Mouse (Mus musculus): ENCODE results near the gene Sult4a1.
"Not testable (repeated sequence)": the region's sequence is repeated elsewhere in the genome, so short reads cannot be mapped to it uniquely, and the experiment has no call there.

The Sult4a1 gene

DNA sequence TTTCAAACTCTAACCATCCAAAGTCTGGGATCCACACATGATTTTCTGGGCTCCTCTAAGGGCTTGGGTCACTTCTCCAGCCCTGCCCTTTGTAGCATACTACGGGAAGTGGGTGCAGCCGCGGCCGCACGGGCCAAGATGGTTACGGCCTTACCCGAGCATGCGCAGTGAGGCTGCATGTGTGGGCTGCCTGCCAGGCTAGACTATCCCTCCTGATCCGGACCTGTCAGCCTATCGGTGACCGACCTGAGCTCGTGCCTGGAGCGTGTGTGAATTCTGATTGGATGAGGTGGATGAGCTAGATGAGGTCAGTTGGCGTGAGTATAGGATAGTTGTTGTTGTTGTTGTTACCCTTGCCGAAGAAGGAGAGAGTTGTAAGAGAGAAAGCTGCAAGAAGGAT lies 8.0 kb downstream of the Sult4a1 start:
- DNase-seq (ENCODE audit: low spot score in 2 of 2) = not testable (repeated sequence)

DNA sequence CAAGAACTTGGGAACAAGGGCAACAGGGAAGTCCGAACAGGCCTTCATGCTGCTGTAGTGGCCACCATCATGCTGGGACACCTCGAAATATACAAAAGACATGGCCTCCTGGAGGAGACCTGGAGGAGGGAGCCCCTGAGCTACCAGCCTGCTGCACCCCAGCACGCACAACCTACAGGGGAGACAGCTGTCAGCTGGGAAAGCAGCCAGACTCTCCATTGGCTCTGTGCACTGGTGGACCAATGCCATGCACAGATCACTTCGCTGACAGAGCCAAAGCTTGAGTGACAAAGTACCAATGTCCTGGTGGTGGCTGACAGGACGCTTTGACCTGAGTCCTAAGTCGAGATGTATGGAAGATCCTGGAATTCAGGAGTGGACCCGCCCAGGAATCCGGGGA lies 9.5 kb downstream of the Sult4a1 start:
- no peak for DNase-seq (ENCODE audit: low spot score in 2 of 2)

DNA sequence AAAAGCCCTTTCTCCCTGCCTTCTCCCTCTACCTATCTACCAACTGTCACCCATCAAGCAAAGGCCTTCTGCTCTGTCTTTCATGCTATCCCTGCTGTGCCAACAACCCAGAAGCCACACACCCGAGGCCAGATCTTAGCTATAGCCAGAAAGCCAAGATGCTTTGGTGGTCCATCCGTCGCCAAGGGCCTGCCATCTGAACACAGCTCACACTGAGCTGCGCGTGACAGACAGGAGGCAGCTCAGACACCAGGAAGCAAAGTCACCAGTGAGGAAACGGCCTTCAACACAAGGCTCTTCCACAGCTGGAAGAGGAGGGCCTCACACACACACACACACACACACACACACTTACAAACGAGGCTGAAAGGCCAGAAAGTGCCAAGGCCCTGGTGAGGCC lies 10.6 kb downstream of the Sult4a1 start:
- DNase-seq (ENCODE audit: low spot score in 2 of 2) = no peak

DNA sequence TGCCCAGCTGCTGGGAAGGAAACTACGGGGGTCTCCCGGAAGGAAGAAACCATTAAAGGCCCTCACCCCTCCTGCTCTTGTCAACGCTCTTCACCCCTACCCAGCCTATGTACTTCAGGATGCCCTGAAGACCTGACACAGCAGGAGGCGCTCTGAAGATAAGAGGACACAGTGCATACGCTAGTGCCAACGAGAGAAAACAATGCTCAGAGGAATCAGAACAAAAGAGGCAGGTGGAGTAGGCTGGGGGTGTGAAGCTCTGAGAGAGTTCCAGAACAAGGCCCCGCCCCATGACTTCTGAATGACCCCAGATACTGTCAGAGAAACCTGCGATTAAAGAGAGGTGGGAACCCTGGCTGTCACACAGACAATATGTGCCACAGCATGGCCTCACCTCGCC lies 18.8 kb downstream of the Sult4a1 start:
- no peak for DNase-seq (ENCODE audit: low spot score in 2 of 2)

DNA sequence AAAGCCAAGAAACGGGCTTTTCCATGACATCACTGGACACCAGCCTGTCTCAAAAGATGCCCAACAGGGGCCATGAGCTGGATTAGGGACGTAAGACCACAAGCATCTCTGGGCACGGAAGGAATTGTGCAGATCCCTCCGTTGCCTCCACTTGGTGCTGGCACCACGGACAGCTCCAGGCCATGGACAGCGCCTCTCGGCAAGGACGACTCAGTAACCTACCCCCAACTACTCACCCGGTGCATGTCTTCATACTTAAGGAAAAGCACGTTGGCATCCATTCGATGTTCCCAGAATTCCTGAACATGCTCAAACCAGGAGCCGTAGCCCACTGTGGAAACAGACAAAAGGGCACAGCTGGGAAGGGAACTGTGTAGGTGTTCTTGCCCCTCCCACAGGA lies 19.2 kb downstream of the Sult4a1 start:
- no peak for DNase-seq (ENCODE audit: low spot score in 2 of 2)

DNA sequence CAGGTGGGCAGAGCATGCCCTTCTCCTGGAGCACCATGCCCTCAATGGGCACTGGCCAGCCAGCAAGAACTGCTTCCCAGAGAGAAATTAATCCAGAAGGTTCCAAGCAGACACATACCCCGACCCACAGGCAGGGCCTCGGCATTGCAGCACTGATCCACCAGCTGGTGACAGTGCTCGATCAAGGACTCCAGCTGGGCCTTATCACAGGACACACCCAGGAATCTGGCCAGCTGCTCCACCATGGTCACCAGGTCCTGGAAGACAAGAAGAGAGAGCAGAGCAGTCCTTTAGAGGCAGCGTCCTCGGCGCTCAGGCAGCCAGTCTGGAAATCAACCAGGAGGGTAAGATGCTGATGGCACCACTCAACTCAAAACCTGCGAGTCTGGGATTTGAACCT lies 25.5 kb downstream of the Sult4a1 start:
- DNase-seq (ENCODE audit: low spot score in 2 of 2) = no peak

DNA sequence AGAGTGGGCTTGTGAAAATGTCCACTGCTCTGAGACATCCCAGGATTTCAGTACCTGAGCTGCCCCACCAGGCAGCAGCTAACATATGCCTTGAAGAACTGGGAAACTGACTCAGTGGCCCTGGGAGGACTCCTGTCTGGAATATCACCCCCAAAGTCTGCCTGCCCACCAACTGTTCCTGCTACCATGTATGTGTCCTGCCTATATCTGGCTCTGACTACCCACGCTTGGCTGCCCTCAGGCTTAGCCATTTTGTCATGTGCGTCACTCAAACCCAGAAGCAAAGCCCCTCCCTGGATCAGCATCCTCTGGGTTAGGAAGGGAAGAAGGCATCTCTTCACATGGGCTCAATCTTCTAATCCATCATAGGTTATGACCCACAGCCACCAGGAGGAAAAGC lies 26.0 kb downstream of the Sult4a1 start:
- DNase-seq (ENCODE audit: low spot score in 2 of 2) = no peak

DNA sequence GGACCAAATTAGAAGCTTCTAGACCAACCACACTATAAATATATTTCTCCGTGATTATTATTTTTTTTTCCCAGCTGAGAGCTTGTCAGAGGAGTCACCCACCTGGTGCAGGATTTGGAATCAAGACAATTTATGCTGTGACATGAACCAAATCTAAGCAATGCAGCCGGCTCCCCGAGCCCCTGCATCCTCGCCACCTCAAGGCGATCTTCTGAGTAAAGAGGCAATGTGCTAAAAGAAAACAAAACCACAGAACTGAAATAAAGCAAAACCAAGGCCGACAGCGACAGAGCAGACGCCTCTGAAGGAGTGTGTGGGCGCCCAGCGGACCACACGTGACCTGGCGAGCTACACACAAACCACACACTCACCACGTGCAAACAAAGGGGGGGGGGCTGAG lies 26.9 kb downstream of the Sult4a1 start:
- DNase-seq (ENCODE audit: low spot score in 2 of 2) = no peak

DNA sequence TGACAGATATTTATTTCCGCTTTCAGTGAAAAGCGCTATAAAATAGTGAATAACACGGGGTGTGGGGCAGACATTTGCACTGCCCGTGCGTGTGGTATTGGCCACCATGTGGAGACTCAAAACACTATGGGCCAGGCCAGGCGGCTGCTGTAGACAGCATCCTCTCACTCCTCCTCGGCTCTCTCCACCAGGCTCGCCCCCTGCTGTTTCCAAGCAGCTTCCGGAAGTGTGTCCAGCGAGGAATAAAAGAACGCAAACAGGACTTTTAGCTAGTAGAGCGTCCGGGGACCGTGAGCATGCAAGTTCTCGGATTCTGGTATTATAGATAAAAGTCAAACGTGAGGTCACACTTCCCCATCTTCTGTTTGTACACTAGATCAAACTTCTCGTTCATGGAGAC lies 28.4 kb downstream of the Sult4a1 start:
- no peak for DNase-seq (ENCODE audit: low spot score in 2 of 2)

DNA sequence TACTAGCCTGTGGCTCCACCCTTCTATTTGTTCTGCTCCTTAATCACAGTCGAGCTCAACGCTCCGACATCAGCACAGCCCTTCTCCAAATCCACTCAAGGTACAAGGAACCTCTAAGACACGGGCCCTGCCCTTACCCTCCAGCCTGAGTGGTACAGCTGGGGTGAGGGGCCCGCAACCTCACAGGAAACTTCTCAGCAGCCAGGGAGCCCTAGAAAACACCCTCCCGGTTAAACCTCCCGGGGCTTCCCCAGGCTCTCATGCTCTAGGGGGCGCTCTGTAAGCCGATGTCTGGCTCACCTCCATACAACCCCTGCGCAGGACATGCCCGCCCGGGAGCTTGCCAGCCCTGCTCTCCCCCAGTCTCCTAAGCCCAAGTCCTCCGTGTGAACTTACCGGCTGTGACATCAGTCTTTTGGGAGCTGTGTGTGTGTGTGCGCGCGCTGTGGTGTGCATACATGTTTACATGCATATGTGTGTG lies 30.8 kb downstream of the Sult4a1 start:
- no peak for DNase-seq (ENCODE audit: low spot score in 2 of 2)

DNA sequence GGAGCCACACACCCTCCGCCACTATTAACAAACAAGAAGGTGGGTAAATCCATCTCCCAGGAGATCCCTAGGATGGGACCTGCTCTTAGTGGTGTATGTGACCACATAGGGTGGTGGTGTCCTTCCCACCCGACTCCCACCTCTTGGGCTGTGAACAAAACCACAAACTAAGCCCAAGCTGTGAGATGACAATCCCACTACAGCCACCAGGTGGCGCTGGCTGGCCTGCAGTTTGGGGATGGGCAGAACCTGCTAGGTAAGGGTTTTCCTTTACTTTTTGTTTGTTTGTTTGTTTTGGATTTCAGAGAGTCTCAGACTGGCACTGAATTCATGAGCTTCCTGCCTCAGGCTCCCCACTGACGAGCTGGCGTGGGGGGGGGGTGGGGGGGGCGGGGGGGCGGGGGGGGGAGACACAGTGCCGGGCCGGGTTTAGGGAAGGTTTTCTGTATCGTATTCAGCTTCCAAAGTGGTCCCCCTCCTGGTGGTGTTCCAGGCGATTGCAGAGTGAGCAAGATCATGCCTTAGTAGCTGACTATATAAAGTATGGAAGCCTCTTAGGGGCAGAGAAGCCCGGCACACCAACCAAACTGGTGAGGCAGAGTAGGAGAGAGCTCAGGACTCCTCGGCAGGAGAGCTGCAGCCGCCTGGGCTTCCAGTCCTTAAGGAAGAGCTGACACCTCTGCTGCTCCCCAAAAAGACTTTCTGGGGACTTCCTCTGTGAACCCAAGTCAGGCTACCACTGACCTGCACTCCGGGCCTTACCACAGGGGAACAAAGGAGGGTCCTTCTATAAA lies 31.4 kb downstream of the Sult4a1 start:
- DNase-seq (ENCODE audit: low spot score in 2 of 2) = peak; percentile 65 to 67

DNA sequence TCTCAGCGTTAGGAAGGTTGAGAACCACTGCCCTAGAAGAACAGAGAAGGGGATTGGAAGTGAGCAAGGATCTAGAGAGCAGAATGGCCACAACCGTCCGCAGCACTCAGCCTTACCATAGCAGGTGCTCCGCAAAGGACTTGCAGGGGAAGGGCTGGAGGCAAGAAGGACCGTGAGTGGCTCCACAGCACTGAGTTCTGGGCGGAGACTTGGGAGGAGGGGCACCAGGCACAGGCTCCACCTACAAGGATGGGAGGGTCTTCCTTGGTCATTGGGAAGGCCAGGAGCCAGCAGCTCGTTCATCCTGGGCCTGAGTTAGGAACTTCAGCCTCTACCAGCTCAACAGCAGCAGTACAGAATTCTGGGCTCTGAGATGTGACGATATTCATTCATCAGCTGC lies 32.5 kb downstream of the Sult4a1 start:
- no peak for DNase-seq (ENCODE audit: low spot score in 2 of 2)

DNA sequence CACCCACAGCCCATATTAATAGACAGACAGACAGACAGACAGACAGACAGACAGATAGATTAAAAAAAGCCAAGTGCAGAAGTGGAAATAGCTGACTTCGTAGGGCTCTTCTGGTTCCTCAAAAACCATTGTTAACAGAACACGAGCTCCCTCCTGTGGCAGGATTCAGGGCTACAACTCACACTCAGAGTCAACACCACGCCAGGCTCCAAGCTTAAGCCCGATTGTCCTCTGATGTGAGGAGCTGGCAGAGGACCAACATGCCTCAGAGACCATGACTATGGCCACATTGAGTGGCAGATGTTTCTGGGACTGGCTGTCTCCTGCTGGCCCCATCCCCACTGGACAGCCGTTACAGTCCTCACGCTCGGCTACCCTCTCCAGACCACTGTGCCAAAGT lies 33.3 kb downstream of the Sult4a1 start:
- peak; percentile 91 to 95 for DNase-seq (ENCODE audit: low spot score in 2 of 2)

DNA sequence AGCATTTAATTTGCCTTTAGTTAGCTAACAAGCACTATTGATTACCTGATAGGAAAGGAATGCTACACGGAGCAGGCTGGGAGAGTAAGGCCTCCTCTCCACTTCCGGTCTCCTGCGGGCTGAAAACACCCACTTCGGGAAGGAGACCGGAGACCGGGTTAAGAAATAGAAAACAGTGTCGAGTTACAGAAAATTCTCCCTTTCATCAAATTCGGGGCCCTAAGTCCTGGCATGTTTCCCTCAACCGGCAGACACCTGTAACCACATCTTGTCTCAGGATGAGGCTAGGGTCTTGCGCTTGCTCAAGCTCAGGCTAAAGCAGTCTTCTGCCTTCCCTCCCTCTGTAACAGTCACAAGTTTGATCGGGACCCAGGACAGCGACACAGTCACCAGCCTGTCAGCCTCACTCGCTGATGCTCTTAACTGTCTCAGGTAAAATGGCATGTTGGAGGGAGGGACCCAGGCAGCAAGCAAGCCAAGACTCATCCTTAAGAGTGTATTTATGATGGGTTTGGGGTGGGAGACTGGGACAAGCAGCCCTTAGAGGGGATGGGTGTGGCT lies 35.4 kb downstream of the Sult4a1 start:
- no peak for DNase-seq (ENCODE audit: low spot score in 2 of 2)

DNA sequence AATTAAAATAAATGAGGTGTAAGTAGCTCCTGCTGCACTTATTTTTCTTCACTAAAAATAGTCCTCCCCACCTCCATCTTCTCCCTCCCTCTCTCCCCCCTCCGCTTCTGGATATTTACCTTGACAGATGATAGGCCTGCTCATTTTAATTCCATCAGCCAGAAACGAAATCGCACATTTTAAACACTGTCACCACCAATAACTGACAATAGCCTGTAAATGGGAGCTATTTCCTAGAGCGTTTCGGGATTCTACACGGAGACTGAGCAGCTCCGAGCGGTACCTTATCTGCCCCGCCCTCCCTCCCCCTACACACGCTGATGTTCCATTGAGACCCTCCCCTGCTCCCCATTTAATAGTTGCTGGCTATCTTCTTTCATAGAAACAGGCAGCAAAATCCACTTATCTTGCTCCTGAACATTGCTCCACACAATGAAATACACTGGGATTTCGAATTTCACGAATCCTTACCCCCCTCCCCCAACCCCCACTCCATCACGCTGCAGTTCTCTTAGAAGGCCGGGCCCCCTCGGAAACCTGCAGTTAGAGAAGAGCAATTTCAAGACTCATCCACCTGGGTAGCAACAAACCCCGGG lies 36.0 kb downstream of the Sult4a1 start:
- no peak for DNase-seq (ENCODE audit: low spot score in 2 of 2)

DNA sequence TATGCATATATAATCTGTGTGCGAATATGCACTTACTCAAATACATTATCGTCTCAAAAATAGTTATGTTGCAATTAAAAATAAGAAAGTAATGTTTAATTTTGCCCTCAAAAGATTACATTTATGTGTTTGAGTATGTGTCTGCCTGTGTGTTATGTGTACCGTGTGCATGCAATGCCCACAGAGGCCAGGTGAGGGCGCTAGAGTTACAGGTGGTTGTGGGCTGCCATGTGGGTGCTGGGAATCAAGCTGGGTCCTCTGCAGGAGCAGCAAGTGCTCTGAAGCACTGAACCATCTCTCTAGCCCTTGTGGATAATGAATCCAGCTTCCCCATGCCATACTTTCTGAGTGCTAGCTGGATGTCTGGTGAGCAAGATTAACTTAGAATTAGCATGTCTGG lies 39.9 kb downstream of the Sult4a1 start:
- DNase-seq (ENCODE audit: low spot score in 2 of 2) = no peak

DNA sequence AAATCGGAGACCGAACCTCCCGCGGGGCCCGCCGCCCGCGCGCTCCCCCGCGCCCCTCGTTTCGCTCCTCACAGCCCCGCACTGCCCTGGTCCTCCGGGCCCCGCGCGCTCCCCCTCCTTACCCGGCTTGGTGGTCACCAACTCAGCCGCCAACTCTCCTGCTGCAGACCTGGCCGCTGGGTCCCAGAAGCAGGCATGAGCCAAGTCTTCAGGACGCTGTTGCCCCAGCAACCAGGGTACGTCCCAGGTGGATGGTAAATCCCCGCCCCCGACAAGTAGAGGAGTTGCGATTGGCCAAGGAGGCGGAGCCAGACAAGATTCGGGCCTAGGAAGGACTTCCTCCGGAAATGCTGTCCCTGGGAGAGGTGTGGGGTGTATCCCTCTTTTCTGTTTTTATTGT lies 40.4 kb downstream of the Sult4a1 start, which contains the start of gene Efcab6:
Gene Efcab6, minus strand, starts transcription at position 240 of the 400 bp plus-strand sequence.
- no peak for DNase-seq (ENCODE audit: low spot score in 2 of 2)

DNA sequence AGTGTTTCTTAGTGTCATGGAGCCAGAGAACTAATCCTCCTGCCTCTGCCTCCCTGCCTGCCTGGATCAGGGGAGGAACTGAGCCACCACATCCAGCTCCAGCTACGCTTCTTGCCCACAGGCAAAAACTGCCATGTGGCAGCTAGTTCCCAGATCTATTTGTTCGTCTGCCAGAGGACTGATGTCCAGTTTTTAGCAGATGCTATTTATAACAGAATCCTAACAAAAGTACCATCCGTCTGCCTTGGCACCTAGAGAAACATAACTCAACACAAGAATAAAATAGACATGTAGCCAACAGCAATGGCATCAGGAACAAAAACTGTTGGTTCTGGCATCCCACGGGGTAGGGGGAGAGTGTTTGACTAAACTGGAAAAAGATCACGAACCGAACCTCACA lies 46.7 kb downstream of the Sult4a1 start:
- DNase-seq (ENCODE audit: low spot score in 2 of 2) = no peak

DNA sequence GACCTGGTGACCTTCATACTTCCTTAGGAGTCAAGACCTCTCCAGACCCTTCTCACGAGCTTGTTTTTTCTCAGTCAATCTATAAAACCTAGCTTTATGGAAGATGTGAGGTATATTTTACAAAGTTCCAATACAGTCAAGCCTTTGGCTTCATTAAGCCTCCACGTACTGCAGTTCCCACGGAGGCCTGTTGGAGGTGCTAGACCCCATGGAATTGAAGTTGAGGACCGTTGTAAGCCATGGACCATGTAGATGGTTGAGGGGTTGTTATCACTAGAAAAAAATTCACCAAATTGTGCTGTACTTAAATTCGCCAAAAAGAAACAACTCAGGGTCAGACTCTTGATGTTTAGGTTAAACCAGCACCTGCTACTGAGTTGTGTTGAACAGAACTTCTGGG lies 49.5 kb downstream of the Sult4a1 start:
- no peak for DNase-seq (ENCODE audit: low spot score in 2 of 2)

DNA sequence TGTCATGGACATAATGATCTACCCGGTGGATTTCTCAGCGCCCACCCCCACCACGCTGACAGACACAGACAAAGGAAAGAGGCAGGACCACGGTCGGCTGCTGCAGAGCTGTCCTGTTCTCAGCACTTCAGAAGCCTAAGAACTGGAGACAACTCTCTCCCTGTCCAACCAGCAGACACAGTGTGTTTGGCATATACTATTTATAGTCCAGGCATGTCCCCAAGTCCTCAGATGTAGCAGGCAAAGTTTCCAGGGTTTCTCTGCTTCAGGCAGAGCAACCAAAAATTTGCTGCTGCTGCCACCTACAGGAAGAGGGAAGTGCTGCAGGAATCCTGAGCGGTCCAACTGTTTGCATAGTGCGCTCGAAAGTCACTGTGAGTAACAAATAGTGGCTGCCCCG lies 51.7 kb downstream of the Sult4a1 start:
- peak; percentile 73 to 79 for DNase-seq (ENCODE audit: low spot score in 2 of 2)

DNA sequence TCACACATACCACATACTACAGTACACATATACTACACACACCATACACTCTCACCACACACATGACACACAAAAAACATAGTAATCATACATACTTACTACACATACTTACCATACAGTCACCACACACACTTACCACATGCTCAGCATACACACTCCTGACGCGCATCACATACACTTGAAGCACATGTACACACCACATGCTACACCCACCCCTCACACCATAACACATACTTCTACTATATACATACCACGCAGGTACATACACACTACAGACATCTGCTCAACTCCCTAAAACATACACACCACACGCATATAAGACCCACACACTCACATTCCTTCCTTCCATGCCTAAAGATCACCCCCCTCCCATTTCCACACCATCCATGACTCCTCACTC lies 52.3 kb downstream of the Sult4a1 start:
- DNase-seq (ENCODE audit: low spot score in 2 of 2) = no peak

DNA sequence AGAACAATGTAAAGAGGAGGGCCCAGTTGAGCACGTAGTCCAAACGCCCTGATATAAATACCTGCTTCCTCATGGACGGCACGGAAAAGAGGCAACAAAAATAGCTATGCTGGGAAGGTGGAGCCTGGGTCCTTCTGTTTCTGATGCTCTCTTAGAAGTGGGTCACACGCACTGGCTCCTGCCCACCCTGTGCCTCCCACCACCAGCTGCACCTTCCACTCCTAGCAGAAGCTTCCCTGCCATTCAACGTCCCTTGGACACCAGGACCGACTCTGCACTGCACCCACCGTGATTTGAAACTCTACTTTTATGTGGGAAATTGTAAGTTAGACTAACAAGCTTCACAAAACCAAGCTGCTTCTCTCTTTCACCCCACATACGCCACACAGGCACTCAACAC lies 53.2 kb downstream of the Sult4a1 start:
- DNase-seq (ENCODE audit: low spot score in 2 of 2) = no peak

DNA sequence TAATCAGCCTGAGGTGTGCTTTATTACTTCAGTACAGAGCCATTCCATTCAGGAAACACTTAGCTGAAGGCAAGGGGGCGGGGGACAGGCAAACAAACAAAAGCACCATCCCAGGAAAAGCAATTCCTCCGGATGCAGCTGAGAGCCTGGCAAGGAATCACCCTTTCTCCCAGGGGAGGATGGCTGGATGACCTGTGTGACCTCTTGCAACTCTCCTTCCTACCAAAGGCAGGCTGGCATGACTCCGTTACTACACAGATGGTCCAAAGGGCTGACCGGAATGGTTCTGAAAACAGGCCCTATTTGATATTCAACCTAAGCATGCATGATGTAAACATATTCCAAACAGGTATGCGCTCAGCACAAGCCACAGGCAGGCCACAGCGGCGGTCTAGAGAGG lies 56.0 kb downstream of the Sult4a1 start:
- DNase-seq (ENCODE audit: low spot score in 2 of 2) = no peak

Data from frontal cortex, postnatal 25 days (tissue).